Mouse (Mus musculus): ENCODE results near the gene Tmem88. TPM values are rescaled to one million over a fixed set of nuclear protein-coding genes. Genes with fewer than 3 reads are reported as not detected.
A peak's percentile ranks its signal among the peaks of the same experiment; 100 is the strongest.

Gene Tmem88
- polyA plus RNA-seq, 1 experiment: 9.3 TPM

- Histone ChIP-seq H3K36me3 (ENCODE audit: control insufficient read depth, insufficient read depth, low read length) (no peaks in the 10 kb centered on the region), H3K4me3 (ENCODE audit: control insufficient read depth, insufficient read depth, low read length) (no peak overlapping the region), H3K4me1 (replicated peaks; ENCODE audit: control insufficient read depth, insufficient read depth, low read length) (peaks cover 16% of the 10 kb centered on the region), H3K27ac (ENCODE audit: control insufficient read depth, insufficient read depth, low read length) (no peak overlapping the region), H3K27me3 (ENCODE audit: control insufficient read depth, insufficient read depth, low read length) (no peaks in the 10 kb centered on the region)
- no peak for TF ChIP-seq POLR2A (IDR thresholded peaks at IDR 0.05; ENCODE audit: control insufficient read depth, extremely low read depth, insufficient read depth, low read length, poor library complexity)
- no peak for TF ChIP-seq CTCF (IDR thresholded peaks at IDR 0.05; ENCODE audit: borderline replicate concordance, control insufficient read depth, extremely low read depth, insufficient read depth, low read length, poor library complexity)
- no peak for DNase-seq
- WGBS: 44% methylated on average over 4 of the region's 4 CpGs
Observed at GRCm38 (mm10) chr11:69375646-69376045, 22.4 kb downstream of the Tmem88 start.

- WGBS: 97% methylated on average over 16 of the region's 16 CpGs
- Histone ChIP-seq H3K27ac (ENCODE audit: control insufficient read depth, insufficient read depth, low read length) (no peak overlapping the region), H3K4me1 (replicated peaks; ENCODE audit: control insufficient read depth, insufficient read depth, low read length) (peaks cover 18% of the 10 kb centered on the region), H3K27me3 (ENCODE audit: control insufficient read depth, insufficient read depth, low read length) (no peaks in the 10 kb centered on the region), H3K4me3 (ENCODE audit: control insufficient read depth, insufficient read depth, low read length) (no peak overlapping the region), H3K36me3 (ENCODE audit: control insufficient read depth, insufficient read depth, low read length) (no peaks in the 10 kb centered on the region)
- DNase-seq: no peak
- TF ChIP-seq CTCF (IDR thresholded peaks at IDR 0.05; ENCODE audit: borderline replicate concordance, control insufficient read depth, extremely low read depth, insufficient read depth, low read length, poor library complexity): no peak
- TF ChIP-seq POLR2A (IDR thresholded peaks at IDR 0.05; ENCODE audit: control insufficient read depth, extremely low read depth, insufficient read depth, low read length, poor library complexity): no peak
Observed at GRCm38 (mm10) chr11:69373223-69373965, 24.6 kb downstream of the Tmem88 start.

- WGBS: 65% methylated on average over 3 of the region's 3 CpGs
- no peaks in the 10 kb centered on the region for H3K27me3 ChIP-seq (ENCODE audit: control insufficient read depth, insufficient read depth, low read length)
- TF ChIP-seq POLR2A (IDR thresholded peaks at IDR 0.05; ENCODE audit: control insufficient read depth, extremely low read depth, insufficient read depth, low read length, poor library complexity): no peak
- H3K4me3 ChIP-seq (ENCODE audit: control insufficient read depth, insufficient read depth, low read length): no peak overlapping the region
- DNase-seq: no peak
- peaks cover 24% of the 10 kb centered on the region for H3K4me1 ChIP-seq (replicated peaks; ENCODE audit: control insufficient read depth, insufficient read depth, low read length)
- H3K36me3 ChIP-seq (ENCODE audit: control insufficient read depth, insufficient read depth, low read length): no peaks in the 10 kb centered on the region
- H3K27ac ChIP-seq (ENCODE audit: control insufficient read depth, insufficient read depth, low read length): no peak overlapping the region
Observed at GRCm38 (mm10) chr11:69372780-69373170, 25.3 kb downstream of the Tmem88 start.

- Histone ChIP-seq H3K4me1 (replicated peaks; ENCODE audit: control insufficient read depth, insufficient read depth, low read length) (peaks cover 29% of the 10 kb centered on the region), H3K36me3 (ENCODE audit: control insufficient read depth, insufficient read depth, low read length) (no peaks in the 10 kb centered on the region), H3K4me3 (ENCODE audit: control insufficient read depth, insufficient read depth, low read length) (no peak overlapping the region), H3K27ac (ENCODE audit: control insufficient read depth, insufficient read depth, low read length) (peak overlapping the region; percentile 62), H3K27me3 (ENCODE audit: control insufficient read depth, insufficient read depth, low read length) (no peaks in the 10 kb centered on the region)
- no peak for TF ChIP-seq CTCF (IDR thresholded peaks at IDR 0.05; ENCODE audit: borderline replicate concordance, control insufficient read depth, extremely low read depth, insufficient read depth, low read length, poor library complexity)
- no peak for TF ChIP-seq POLR2A (IDR thresholded peaks at IDR 0.05; ENCODE audit: control insufficient read depth, extremely low read depth, insufficient read depth, low read length, poor library complexity)
- WGBS: 19% methylated on average over 12 of the region's 12 CpGs
- DNase-seq: peak; percentile 19
Observed at GRCm38 (mm10) chr11:69372056-69372779, 25.8 kb downstream of the Tmem88 start.

- no peak for TF ChIP-seq POLR2A (IDR thresholded peaks at IDR 0.05; ENCODE audit: control insufficient read depth, extremely low read depth, insufficient read depth, low read length, poor library complexity)
- no peak for TF ChIP-seq CTCF (IDR thresholded peaks at IDR 0.05; ENCODE audit: borderline replicate concordance, control insufficient read depth, extremely low read depth, insufficient read depth, low read length, poor library complexity)
- Histone ChIP-seq H3K36me3 (ENCODE audit: control insufficient read depth, insufficient read depth, low read length) (no peaks in the 10 kb centered on the region), H3K4me1 (replicated peaks; ENCODE audit: control insufficient read depth, insufficient read depth, low read length) (peaks cover 30% of the 10 kb centered on the region), H3K27ac (ENCODE audit: control insufficient read depth, insufficient read depth, low read length) (peak overlapping the region; percentile 62; the same call in 1 of the 2 replicates), H3K27me3 (ENCODE audit: control insufficient read depth, insufficient read depth, low read length) (no peaks in the 10 kb centered on the region), H3K4me3 (ENCODE audit: control insufficient read depth, insufficient read depth, low read length) (no peak overlapping the region)
- no peak for DNase-seq
- 74% methylated on average over 12 of the region's 12 CpGs for WGBS
Observed at GRCm38 (mm10) chr11:69371601-69372000, 26.4 kb downstream of the Tmem88 start.

GRCm38 (mm10) chr11:69370817-69371215 is 27.2 kb downstream of the Tmem88 start:
- no peak for DNase-seq
- Histone ChIP-seq H3K27ac (ENCODE audit: control insufficient read depth, insufficient read depth, low read length) (no peak overlapping the region; the same call in 1 of the 2 replicates), H3K27me3 (ENCODE audit: control insufficient read depth, insufficient read depth, low read length) (no peaks in the 10 kb centered on the region), H3K36me3 (ENCODE audit: control insufficient read depth, insufficient read depth, low read length) (no peaks in the 10 kb centered on the region), H3K4me1 (replicated peaks; ENCODE audit: control insufficient read depth, insufficient read depth, low read length) (peaks cover 35% of the 10 kb centered on the region), H3K4me3 (ENCODE audit: control insufficient read depth, insufficient read depth, low read length) (no peak overlapping the region)
- 89% methylated on average over 9 of the region's 9 CpGs for WGBS
- TF ChIP-seq CTCF (IDR thresholded peaks at IDR 0.05; ENCODE audit: borderline replicate concordance, control insufficient read depth, extremely low read depth, insufficient read depth, low read length, poor library complexity) (no peak), POLR2A (IDR thresholded peaks at IDR 0.05; ENCODE audit: control insufficient read depth, extremely low read depth, insufficient read depth, low read length, poor library complexity) (no peak)

All from thymus, adult 2 months (tissue).